Mouse (Mus musculus) bone marrow, adult 2 months (tissue): ENCODE data around the gene Rplp0.

ENCODE experiments used
- CTCF ChIP-seq: fragments of 200-500 bp; IDR thresholded peaks from 2 replicates; pipeline ENCODE4 v1.5.1; 2011; ENCODE audit warnings: low read length, control low read depth; ENCODE audit not compliant: control insufficient read depth, insufficient read depth
- POLR2A ChIP-seq: fragments of 200-500 bp; IDR thresholded peaks from 2 replicates; pipeline ENCODE4 v1.6.1; 2011; ENCODE audit warnings: low read depth, mild to moderate bottlenecking, control low read depth, low read length, borderline replicate concordance; ENCODE audit not compliant: control insufficient read depth

GRCm38 (mm10) chr5:115538017-115538692 is 21.1 kb upstream of the Rplp0 start:
- TF ChIP-seq POLR2A (no peak), CTCF (no peak)
